Mouse (Mus musculus): ENCODE measurements around the gene Dyrk3.
A peak's percentile ranks its signal among the peaks of the same experiment; 100 is the strongest.

Gene Dyrk3

GRCm38 (mm10) chr1:131107575-131108308 is 30.4 kb downstream of the Dyrk3 start:
- DNase-seq, result no peak

GRCm38 (mm10) chr1:131103776-131104424 is 34.2 kb downstream of the Dyrk3 start:
- DNase-seq, result no peak

GRCm38 (mm10) chr1:131100808-131101207 is 37.3 kb downstream of the Dyrk3 start:
- DNase-seq, result no peak

GRCm38 (mm10) chr1:131097700-131098094 is 40.4 kb downstream of the Dyrk3 start, which contains the start of gene Mapkapk2:
Gene Mapkapk2 (minus strand): TSS chr1:131097826.
- DNase-seq, result peak; percentile 90

GRCm38 (mm10) chr1:131096803-131097699 is 41.1 kb downstream of the Dyrk3 start:
- DNase-seq, result peak; percentile 62

- no peak for DNase-seq
These were observed 41.9 kb downstream of the Dyrk3 start for GRCm38 (mm10) chr1:131096132-131096695.

GRCm38 (mm10) chr1:131095574-131095973 is 42.6 kb downstream of the Dyrk3 start:
- no peak for DNase-seq

- no peak for DNase-seq
These were observed 44.3 kb downstream of the Dyrk3 start for GRCm38 (mm10) chr1:131093889-131094288.

- DNase-seq, result no peak
These were observed 45.3 kb downstream of the Dyrk3 start for GRCm38 (mm10) chr1:131092846-131093245.

GRCm38 (mm10) chr1:131092173-131092572 is 46.0 kb downstream of the Dyrk3 start:
- no peak for DNase-seq

- no peak for DNase-seq
These were observed 46.7 kb downstream of the Dyrk3 start for GRCm38 (mm10) chr1:131091481-131091880.

- no peak for DNase-seq
These were observed 47.3 kb downstream of the Dyrk3 start for GRCm38 (mm10) chr1:131090877-131091276.

- no peak for DNase-seq
These were observed 47.9 kb downstream of the Dyrk3 start for GRCm38 (mm10) chr1:131090261-131090660.

GRCm38 (mm10) chr1:131089525-131090127 is 48.5 kb downstream of the Dyrk3 start:
- DNase-seq, result no peak

- no peak for DNase-seq
These were observed 49.6 kb downstream of the Dyrk3 start for GRCm38 (mm10) chr1:131088547-131088946.

GRCm38 (mm10) chr1:131086907-131087306 is 51.2 kb downstream of the Dyrk3 start:
- no peak for DNase-seq

- DNase-seq, result no peak
These were observed 52.0 kb downstream of the Dyrk3 start for GRCm38 (mm10) chr1:131085957-131086739.

- DNase-seq, result no peak
These were observed 52.9 kb downstream of the Dyrk3 start for GRCm38 (mm10) chr1:131085272-131085671.

GRCm38 (mm10) chr1:131084289-131084688 is 53.9 kb downstream of the Dyrk3 start:
- DNase-seq, result no peak

GRCm38 (mm10) chr1:131083609-131084008 is 54.5 kb downstream of the Dyrk3 start:
- DNase-seq, result no peak

GRCm38 (mm10) chr1:131083122-131083521 is 55.0 kb downstream of the Dyrk3 start:
- no peak for DNase-seq

- peak; percentile 26 for DNase-seq
These were observed 57.5 kb downstream of the Dyrk3 start for GRCm38 (mm10) chr1:131080686-131081085.

All from thymus, postnatal 14 days (tissue).